Mouse (Mus musculus) gastrocnemius, postnatal 25 days (tissue): ENCODE results near the gene Wnt5b. TPM values are rescaled to one million over a fixed set of nuclear protein-coding genes. Genes with fewer than 3 reads are reported as not detected.

Experiments used
- DNase-seq: peaks from one replicate; pipeline ENCODE4 v3.0.0; 2022
- long read RNA-seq, 2 experiments: library from polyadenylated mRNA; stranded (forward); transcript quantifications; one replicate each; pipeline ENCODE4 v2.0.0; 2021
- total RNA-seq, 2 experiments: library from RNA; stranded (reverse); gene quantifications; 1 replicate in 1 of 2; 2 replicates in 1 of 2; pipeline ENCODE4 v1.2.3; 2021

Wnt5b gene
- total RNA-seq = 1 to 10 TPM in 1 of 2 experiments, under 1 TPM in 1; 0.88 to 1.1 TPM
- long read RNA-seq, experiment 1, partial matches to known transcripts = 0 of 10 reads
- long read RNA-seq, experiment 1, other reads (novel, unspliced or antisense) = 9 of 10 reads
- long read RNA-seq, experiment 2, transcript Wnt5b-204 (5 exons, 2,371 nt) = major isoform, 6 of 16 reads
- long read RNA-seq, experiment 2, partial matches to known transcripts = 1 of 16 reads
- long read RNA-seq, experiment 2, other reads (novel, unspliced or antisense) = 9 of 16 reads

DNA sequence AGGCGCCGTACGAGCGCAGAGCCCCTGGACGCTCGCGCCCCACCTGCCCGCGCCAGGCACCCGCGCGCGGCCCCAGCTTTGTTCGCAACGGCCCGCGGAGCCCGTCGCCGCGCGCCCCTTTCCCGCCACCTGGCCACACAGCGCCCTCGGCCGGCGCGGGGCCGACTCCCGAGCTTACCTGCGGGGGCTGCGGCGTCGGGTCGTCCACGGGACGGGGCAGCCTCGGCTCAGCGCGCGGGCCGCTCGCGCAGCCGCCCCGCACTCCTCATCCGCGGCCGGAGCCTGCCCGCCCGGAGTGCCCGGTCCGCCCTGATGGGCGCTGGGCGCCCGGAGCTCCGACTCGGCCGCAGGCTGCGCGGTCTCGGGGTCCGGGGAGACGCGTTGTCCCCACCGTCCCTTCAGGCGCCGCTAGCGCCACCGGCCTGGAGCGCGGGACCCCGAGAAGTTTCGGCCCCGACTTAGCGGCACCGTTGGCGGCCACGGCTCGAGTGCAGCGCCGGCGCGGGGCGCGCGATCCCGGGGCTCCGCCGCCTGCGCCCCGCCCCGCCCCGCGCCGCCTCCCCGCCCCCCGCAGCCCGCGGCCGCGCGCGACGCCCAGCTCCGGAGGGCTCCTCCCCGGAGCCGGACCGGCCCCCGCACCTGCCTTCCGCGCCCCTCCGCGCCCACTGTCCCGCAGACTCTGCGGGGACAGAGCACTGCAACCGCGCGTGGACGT, at the start of gene Wnt5b:
Wnt5b (minus strand) TSS at position 545 of the 715 bp plus-strand sequence.
- DNase-seq = peak; percentile 10

- no peak for DNase-seq
Observed at GRCm38 (mm10) chr6:119590872-119591271, 46.7 kb upstream of the Wnt5b start.

DNA sequence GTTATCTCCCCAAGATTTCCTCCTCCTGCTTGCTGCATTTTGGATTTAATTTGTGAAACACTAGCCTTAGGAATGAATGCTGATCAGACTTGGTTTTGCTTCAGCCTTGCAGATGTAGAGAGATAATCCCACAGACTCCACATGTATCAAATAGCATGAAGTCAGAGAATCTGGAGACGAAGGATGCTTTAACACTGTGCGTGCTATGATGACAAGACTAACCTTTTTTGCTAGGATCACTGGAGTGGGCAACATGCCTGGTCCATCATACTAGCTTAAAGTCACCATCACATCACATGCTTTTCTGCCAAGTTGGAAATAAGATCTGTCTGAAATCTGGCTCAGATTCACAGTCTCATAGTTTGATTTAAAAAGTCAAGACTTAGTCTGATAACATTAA, 43.8 kb upstream of the Wnt5b start:
- no peak for DNase-seq

GRCm38 (mm10) chr6:119587454-119587853, 43.3 kb upstream of the Wnt5b start:
- no peak for DNase-seq

GRCm38 (mm10) chr6:119585652-119586375, 41.7 kb upstream of the Wnt5b start:
- no peak for DNase-seq

DNA sequence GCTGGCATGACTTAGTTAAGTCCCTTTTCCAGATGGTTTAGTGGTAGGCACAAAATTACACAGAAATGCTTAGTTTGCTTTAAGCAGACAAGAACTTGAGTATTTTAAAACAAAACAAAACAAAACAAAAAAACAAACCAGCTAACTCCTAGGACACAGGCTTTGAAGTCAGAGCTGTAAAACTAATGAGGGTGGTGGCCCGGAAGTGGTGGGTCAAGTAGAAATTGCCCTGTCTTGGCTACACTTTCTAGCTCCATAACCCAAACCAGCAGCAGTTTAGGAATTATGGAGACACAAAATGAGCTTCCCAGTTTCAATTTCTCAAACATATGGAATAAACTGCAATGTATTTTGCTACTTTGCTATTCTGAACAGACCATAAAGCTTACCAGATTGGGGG, 39.9 kb upstream of the Wnt5b start:
- no peak for DNase-seq

DNA sequence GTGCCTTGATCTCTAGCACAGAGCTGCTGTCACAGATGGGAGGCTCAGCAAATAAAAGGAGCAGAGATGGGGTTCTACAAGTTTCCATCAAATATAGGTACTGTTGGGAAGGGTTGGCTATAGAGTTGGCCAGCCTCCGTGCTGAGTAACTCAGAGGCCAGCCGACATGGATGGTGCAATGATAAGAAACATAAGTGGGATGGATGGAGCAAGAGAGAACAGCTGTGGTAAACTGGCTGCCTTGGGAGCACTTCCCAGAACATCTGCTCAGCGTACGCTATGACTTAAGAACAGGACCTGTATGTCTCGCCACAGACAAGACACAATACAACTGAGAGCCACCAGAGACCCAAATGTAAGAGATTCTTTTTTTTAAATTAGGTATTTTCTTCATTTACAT, 39.0 kb upstream of the Wnt5b start:
- DNase-seq = no peak

DNA sequence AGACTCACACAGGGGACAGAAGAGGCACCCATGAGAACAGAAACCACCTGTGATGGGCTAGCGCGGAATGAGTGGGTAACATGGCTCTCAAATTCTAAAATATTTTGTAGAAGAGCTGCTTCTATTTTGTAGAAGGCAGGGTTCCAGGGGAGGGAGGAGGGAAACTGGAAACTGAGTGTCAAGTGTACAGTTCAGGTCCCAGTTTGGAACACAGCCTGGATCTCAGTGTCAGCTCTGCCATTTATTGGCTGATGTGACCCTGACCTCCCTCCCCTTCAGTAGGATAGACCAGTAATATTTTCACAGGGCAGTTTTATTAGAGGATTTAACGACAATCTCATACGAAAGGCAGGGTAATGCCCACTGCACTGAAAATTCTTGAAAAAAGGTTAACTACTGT, 32.6 kb upstream of the Wnt5b start:
- DNase-seq = no peak

DNA sequence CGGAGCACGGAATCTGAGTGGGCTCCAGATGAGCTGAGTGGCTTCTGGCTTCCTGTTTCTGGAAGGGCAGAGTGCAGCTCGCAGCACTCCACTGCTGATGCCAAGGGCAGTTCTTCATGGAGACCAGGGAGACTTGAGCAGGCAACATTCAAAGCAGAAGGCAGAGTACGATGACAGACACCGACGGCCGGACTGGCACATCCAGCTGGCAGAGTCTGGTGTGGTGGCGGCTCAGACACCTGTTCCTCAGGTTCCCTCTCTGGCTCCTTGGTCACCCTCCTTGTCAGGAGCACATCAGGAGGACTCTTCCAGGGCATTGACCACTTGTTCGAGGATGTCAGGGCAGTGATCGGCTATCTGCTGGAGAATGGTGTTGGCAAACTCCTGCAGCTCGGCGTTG, 31.2 kb upstream of the Wnt5b start:
- peak; percentile 48 for DNase-seq

- no peak for DNase-seq
Observed at GRCm38 (mm10) chr6:119572296-119572695, 28.1 kb upstream of the Wnt5b start.

DNA sequence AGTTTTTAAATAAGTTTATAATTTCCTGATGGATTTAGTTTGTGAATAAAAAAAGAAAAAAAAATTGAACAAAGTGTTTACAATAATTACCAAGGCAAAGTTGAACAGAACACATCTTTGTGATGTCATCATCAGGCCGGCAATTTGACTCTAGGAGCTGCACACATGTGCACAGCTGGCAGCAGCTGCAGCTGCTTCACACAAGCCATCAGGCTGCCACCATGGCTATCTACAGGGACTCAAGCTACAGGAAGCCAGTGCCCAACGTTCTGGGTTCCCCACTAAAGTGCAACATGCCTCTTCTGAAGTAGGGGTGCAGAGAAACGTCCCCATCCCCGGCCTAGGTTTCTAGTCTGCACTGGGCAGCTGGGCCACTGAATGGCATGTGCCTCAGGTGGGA, 26.6 kb upstream of the Wnt5b start:
- DNase-seq = no peak

- no peak for DNase-seq
Observed at GRCm38 (mm10) chr6:119568339-119568738, 24.2 kb upstream of the Wnt5b start.

- peak; percentile 15 for DNase-seq
Observed at GRCm38 (mm10) chr6:119565451-119566379, 21.6 kb upstream of the Wnt5b start.

DNA sequence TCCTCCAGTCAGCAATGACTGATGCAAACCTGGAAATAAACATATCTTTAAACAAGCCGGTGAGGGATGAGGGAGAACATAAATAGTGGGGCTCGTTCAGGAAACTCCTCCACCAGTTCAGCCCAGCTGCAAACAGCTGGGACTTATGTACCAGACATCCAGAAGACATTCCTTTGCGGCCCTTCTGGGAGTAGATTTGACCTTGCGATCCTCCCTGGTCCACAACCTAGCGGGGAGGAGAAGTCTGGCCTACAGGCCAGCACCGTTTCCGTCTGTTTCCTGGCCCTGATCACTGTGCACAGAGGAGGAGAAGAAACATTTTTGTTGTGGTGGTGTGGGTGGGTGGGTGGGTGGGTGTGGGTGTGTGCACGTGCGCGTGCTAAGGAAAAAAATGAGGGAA, 18.4 kb upstream of the Wnt5b start:
- DNase-seq = no peak

- DNase-seq = no peak
Observed at GRCm38 (mm10) chr6:119558855-119559254, 14.7 kb upstream of the Wnt5b start.

- DNase-seq = no peak
Observed at GRCm38 (mm10) chr6:119554439-119554838, 10.3 kb upstream of the Wnt5b start.

GRCm38 (mm10) chr6:119544518-119544864, 344 bp upstream of the Wnt5b start:
- no peak for DNase-seq

GRCm38 (mm10) chr6:119543456-119543802, 718 bp downstream of the Wnt5b start:
- no peak for DNase-seq

DNA sequence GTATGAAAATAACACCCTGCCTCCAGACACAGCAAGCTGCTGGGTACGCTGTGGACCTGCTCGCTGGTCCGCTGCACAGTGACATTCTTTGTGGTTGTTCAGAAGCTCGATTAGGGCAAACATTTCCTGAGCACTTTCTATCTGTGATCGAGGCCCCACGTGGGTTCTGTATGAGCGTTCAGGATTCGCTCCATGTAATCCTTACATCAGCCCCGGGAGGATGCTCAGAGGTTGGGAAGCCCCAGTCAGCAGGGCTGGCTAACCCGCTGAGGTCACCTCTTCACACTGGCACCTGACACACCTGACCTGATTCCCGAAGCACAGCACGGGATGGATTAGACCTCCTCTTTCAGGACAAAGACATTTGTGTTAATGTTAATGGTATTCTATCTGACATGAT, 8.3 kb downstream of the Wnt5b start:
- DNase-seq = no peak

- no peak for DNase-seq
Observed at GRCm38 (mm10) chr6:119533170-119533709, 10.9 kb downstream of the Wnt5b start.

- DNase-seq = no peak
Observed at GRCm38 (mm10) chr6:119529659-119530058, 14.5 kb downstream of the Wnt5b start.

GRCm38 (mm10) chr6:119526498-119526897, 17.6 kb downstream of the Wnt5b start:
- DNase-seq = no peak
